Mouse (Mus musculus): ENCODE results near the gene Zfp689.
"Not testable (repeated sequence)": the region's sequence is repeated elsewhere in the genome, so short reads cannot be mapped to it uniquely, and the experiment has no call there.

Gene Zfp689

GRCm38 (mm10) chr7:127404101-127404500, 44.9 kb downstream of the Zfp689 start:
- not testable (repeated sequence) for DNase-seq (ENCODE audit: low read depth, low spot score)

- DNase-seq (ENCODE audit: low read depth, low spot score): no peak
Observed at GRCm38 (mm10) chr7:127402980-127403379, 46.0 kb downstream of the Zfp689 start.

- no peak for DNase-seq (ENCODE audit: low read depth, low spot score)
Observed at GRCm38 (mm10) chr7:127400355-127400754, 48.6 kb downstream of the Zfp689 start.

GRCm38 (mm10) chr7:127393944-127394333, 55.0 kb downstream of the Zfp689 start:
- no peak for DNase-seq (ENCODE audit: low read depth, low spot score)

- DNase-seq (ENCODE audit: low read depth, low spot score): peak; percentile 98
Observed at GRCm38 (mm10) chr7:127393157-127393943, 55.6 kb downstream of the Zfp689 start, which contains the start of gene E430018J23Rik. Gene E430018J23Rik (minus strand): TSS chr7:127393629.

GRCm38 (mm10) chr7:127392251-127392824, 56.6 kb downstream of the Zfp689 start:
- DNase-seq (ENCODE audit: low read depth, low spot score): no peak
